Mouse (Mus musculus) limb, embryonic 11.5 days (tissue): ENCODE results near the gene Tmem200a. TPM values are rescaled to one million over a fixed set of nuclear protein-coding genes. Genes with fewer than 3 reads are reported as not detected.

Source experiments
- ATAC-seq: fragments of 200-750 bp; cut with Nextera tagmentation; 2 replicates; pipeline ENCODE4 v1.8.0; 2017; ENCODE audit warnings: low read depth; ENCODE audit not compliant: insufficient number of reproducible peaks, low FRiP score, low TSS enrichment
- DNase-seq: peaks from one replicate; pipeline ENCODE4 v3.0.0-alpha.2; 2015; ENCODE audit warnings: low spot score
- H3K27ac ChIP-seq: fragments of 300-500 bp; sonication (generic); replicated peaks from 2 replicates; pipeline ENCODE4 v1.5.1; 2014; ENCODE audit warnings: low read depth, mild to moderate bottlenecking, low read length
- H3K27me3 ChIP-seq: fragments of 300-500 bp; sonication (generic); 2 replicates; pipeline ENCODE4 v1.6.1; 2014; ENCODE audit warnings: mild to moderate bottlenecking, low read length, mixed read lengths; ENCODE audit not compliant: control insufficient read depth, insufficient read depth
- H3K36me3 ChIP-seq: fragments of 300-500 bp; sonication (generic); 2 replicates; pipeline ENCODE4 v1.6.1; 2014; ENCODE audit warnings: mild to moderate bottlenecking, low read length, moderate library complexity, mixed read lengths; ENCODE audit not compliant: control insufficient read depth, insufficient read depth
- H3K4me1 ChIP-seq: fragments of 300-500 bp; sonication (generic); 2 replicates; pipeline ENCODE4 v1.6.1; 2014; ENCODE audit warnings: low read length, mixed read lengths; ENCODE audit not compliant: control insufficient read depth, insufficient read depth
- H3K4me2 ChIP-seq: fragments of 300-500 bp; sonication (generic); 2 replicates; pipeline ENCODE4 v1.6.1; 2014; ENCODE audit warnings: low read depth, mild to moderate bottlenecking, moderate library complexity; ENCODE audit not compliant: severe bottlenecking
- H3K4me3 ChIP-seq: fragments of 300-500 bp; sonication (generic); 2 replicates; pipeline ENCODE4 v1.5.1; 2014; ENCODE audit warnings: low read depth, low read length
- H3K9ac ChIP-seq: fragments of 300-500 bp; sonication (generic); 2 replicates; pipeline ENCODE4 v1.6.1; 2014; ENCODE audit warnings: mild to moderate bottlenecking, low read length
- H3K9me3 ChIP-seq: fragments of 300-500 bp; sonication (generic); 2 replicates; pipeline ENCODE4 v1.6.1; 2016; ENCODE audit warnings: low read length; ENCODE audit not compliant: control insufficient read depth
- WGBS: fragments of 180-500 bp; shearing (Covaris S2); extraction: QIAGEN DNeasy Blood & Tissue Kit; methylation state at CpG from one replicate; pipeline ENCODE4 v1.1.7; 2014; 5-methylcytosine and 5-hydroxymethylcytosine counted together
- polyA plus RNA-seq: library from polyadenylated mRNA; unstranded; fragments of >200 nt; fragmentation: Nextera tagmentation; extraction: Ambion mirVana; gene quantifications from 2 replicates; pipeline ENCODE4 v1.2.1, GENCODE M21; 2014

The Tmem200a gene
- polyA plus RNA-seq, 1 experiment from 2014 or later = 6.9 TPM

- H3K9ac ChIP-seq = no peak overlapping the region
- no peak overlapping the region for H3K27ac ChIP-seq
- DNase-seq = no peak
- no peak for ATAC-seq
- no peaks in the 10 kb centered on the region for H3K9me3 ChIP-seq
- H3K4me3 ChIP-seq = no peak overlapping the region
- 84% methylated on average over 2 of the region's 2 CpGs for WGBS
- no peak overlapping the region for H3K4me2 ChIP-seq
- H3K27me3 ChIP-seq = no peaks in the 10 kb centered on the region
- H3K4me1 ChIP-seq = no peaks in the 10 kb centered on the region
- no peaks in the 10 kb centered on the region for H3K36me3 ChIP-seq
Observed at GRCm38 (mm10) chr10:25884512-25884911, 194.3 kb downstream of the Tmem200a start.

GRCm38 (mm10) chr10:25877731-25878130, 201.1 kb downstream of the Tmem200a start:
- Histone ChIP-seq H3K4me1 (no peaks in the 10 kb centered on the region), H3K9ac (no peak overlapping the region), H3K27ac (no peak overlapping the region), H3K27me3 (no peaks in the 10 kb centered on the region), H3K4me3 (no peak overlapping the region), H3K9me3 (no peaks in the 10 kb centered on the region), H3K36me3 (no peaks in the 10 kb centered on the region), H3K4me2 (no peak overlapping the region)
- WGBS = 82% methylated on average over 2 of the region's 2 CpGs
- DNase-seq (no peak), ATAC-seq (no peak)

- Histone ChIP-seq H3K27me3 (no peaks in the 10 kb centered on the region), H3K4me2 (no peak overlapping the region), H3K4me1 (no peaks in the 10 kb centered on the region), H3K9me3 (no peaks in the 10 kb centered on the region), H3K4me3 (no peak overlapping the region), H3K36me3 (no peaks in the 10 kb centered on the region), H3K27ac (no peak overlapping the region), H3K9ac (no peak overlapping the region)
- 77% methylated on average over 3 of the region's 3 CpGs for WGBS
- DNase-seq = no peak
- no peak for ATAC-seq
Observed at GRCm38 (mm10) chr10:25876809-25877208, 202.0 kb downstream of the Tmem200a start.

DNA sequence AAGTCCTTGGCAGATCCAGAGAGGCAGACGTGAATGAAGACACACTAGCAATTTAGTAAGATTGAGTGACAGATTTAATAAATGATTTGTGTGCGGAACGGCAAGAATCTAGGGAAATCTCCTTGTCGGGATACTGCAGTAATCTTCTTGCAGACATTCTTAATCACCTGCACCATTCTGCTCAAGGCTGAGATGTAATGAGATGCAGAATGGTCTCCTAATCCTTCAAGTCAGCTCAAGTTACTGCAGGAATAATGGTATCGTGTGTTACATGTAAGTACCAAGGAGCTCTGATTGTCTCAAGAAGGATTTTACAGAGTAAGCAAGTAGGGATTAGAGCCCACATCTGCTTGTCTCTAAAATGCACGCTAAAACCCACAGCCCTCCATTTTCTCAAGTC, 210.1 kb downstream of the Tmem200a start:
- H3K4me2 ChIP-seq = no peak overlapping the region
- H3K9ac ChIP-seq = no peak overlapping the region
- ATAC-seq (no peak), DNase-seq (no peak)
- H3K4me1 ChIP-seq = no peaks in the 10 kb centered on the region
- H3K4me3 ChIP-seq = no peak overlapping the region
- H3K27me3 ChIP-seq = no peaks in the 10 kb centered on the region
- H3K9me3 ChIP-seq = no peaks in the 10 kb centered on the region
- WGBS = 74% methylated on average over 6 of the region's 6 CpGs
- H3K36me3 ChIP-seq = no peaks in the 10 kb centered on the region
- H3K27ac ChIP-seq = no peak overlapping the region

Other genes starting within 250 kb of the Tmem200a start
- gene Gm9767, start 797 bp downstream of the Tmem200a start, polyA plus RNA-seq = 0.13 and 0.40 TPM in 2 replicates
- gene Samd3, start 150.7 kb upstream of the Tmem200a start, polyA plus RNA-seq = not detected in 2 replicates